Mouse (Mus musculus) hindbrain, postnatal 0 days (tissue): Measurements from ENCODE around the gene Arhgap15. TPM values are rescaled to one million over a fixed set of nuclear protein-coding genes. Genes with fewer than 3 reads are reported as not detected.

Experiments used
- ATAC-seq: fragments of 200-750 bp; cut with Nextera tagmentation; 2 replicates; pipeline ENCODE4 v1.8.0; 2017; ENCODE audit warnings: mild to moderate bottlenecking, moderate TSS enrichment, moderate library complexity
- DNase-seq: peaks from one replicate; pipeline ENCODE4 v3.0.0-alpha.2; 2015; ENCODE audit warnings: low spot score
- H3K27ac ChIP-seq: fragments of 300-500 bp; sonication (generic); 2 replicates; pipeline ENCODE4 v1.5.1; 2014; ENCODE audit warnings: mild to moderate bottlenecking
- H3K27me3 ChIP-seq: fragments of 300-500 bp; sonication (generic); 2 replicates; pipeline ENCODE4 v1.6.1; 2014; ENCODE audit warnings: low read length, mixed read lengths; ENCODE audit not compliant: insufficient read depth
- H3K36me3 ChIP-seq: fragments of 300-500 bp; sonication (generic); 2 replicates; pipeline ENCODE4 v1.6.1; 2014; ENCODE audit warnings: low read length, mixed read lengths; ENCODE audit not compliant: insufficient read depth
- H3K4me1 ChIP-seq: fragments of 300-500 bp; sonication (generic); 2 replicates; pipeline ENCODE4 v1.6.1; 2014; ENCODE audit warnings: antibody characterized with exemption, low read length, mixed read lengths; ENCODE audit not compliant: insufficient read depth
- H3K4me2 ChIP-seq: fragments of 300-500 bp; sonication (generic); 2 replicates; pipeline ENCODE4 v1.6.1; 2014; ENCODE audit warnings: low read depth, mild to moderate bottlenecking, low read length, moderate library complexity, mixed read lengths
- H3K4me3 ChIP-seq: fragments of 300-500 bp; sonication (generic); 2 replicates; pipeline ENCODE4 v1.5.1; 2014; ENCODE audit warnings: low read length
- H3K9ac ChIP-seq: fragments of 300-500 bp; sonication (generic); replicated peaks from 2 replicates; pipeline ENCODE4 v1.6.1; 2014; ENCODE audit warnings: mild to moderate bottlenecking, low read length, moderate library complexity, mixed read lengths
- H3K9me3 ChIP-seq: fragments of 300-500 bp; sonication (generic); 2 replicates; pipeline ENCODE4 v1.6.1; 2016; ENCODE audit warnings: low read length, mixed read lengths
- CTCF ChIP-seq: IDR thresholded peaks from 2 replicates; pipeline ENCODE4 v1.5.1; 2016; ENCODE audit warnings: antibody characterized with exemption, control low read depth, low read depth
- WGBS: fragments of 180-500 bp; shearing (Covaris S2); extraction: QIAGEN DNeasy Blood & Tissue Kit; methylation state at CpG from one replicate; pipeline ENCODE4 v1.1.7; 2014; 5-methylcytosine and 5-hydroxymethylcytosine counted together
- polyA plus RNA-seq: library from polyadenylated mRNA; unstranded; fragments of >200 nt; fragmentation: Nextera tagmentation; extraction: Ambion mirVana; gene quantifications from 2 replicates; pipeline ENCODE4 v1.2.1, GENCODE M21; 2015
- total RNA-seq: library from RNA; depleted of rRNA; stranded (reverse); fragments of >200 nt; gene quantifications from 2 replicates; pipeline ENCODE4 v1.2.3, GENCODE M21; 2014

Gene Arhgap15
- total and polyA plus RNA-seq, 2 experiments from 2014 or later, result 2.0 to 4.0 TPM

GRCm38 (mm10) chr2:44166716-44167115, 418.1 kb downstream of the Arhgap15 start:
- Histone ChIP-seq H3K27me3 (no peaks in the 10 kb centered on the region), H3K4me3 (no peak overlapping the region), H3K9ac (no peak overlapping the region), H3K4me2 (no peak overlapping the region), H3K27ac (no peak overlapping the region), H3K36me3 (no peaks in the 10 kb centered on the region), H3K9me3 (no peaks in the 10 kb centered on the region), H3K4me1 (no peaks in the 10 kb centered on the region)
- DNase-seq (no peak), ATAC-seq (no peak)
- 87% methylated on average over 4 of the region's 4 CpGs for WGBS
- TF ChIP-seq CTCF, result no peak

DNA sequence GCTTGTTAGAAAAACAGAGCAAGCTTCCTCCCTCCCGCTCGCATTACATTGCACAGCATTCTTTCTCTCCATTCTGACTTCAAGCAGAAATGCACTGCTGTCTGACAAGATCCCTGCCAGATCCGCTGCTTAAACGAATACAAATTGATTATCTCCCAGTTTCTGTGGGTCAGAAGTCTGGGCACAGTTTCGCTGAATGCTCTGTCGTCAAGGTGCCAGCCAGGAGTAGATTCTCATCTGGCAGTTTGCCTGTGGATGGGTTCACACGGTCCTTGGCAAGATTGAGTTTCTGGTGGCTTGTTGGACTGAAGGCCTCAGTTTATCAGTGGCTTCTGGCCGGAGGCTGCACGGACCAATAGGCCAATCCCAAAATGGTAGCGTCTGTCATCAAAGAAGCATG, 435.9 kb downstream of the Arhgap15 start:
- Histone ChIP-seq H3K27me3 (no peaks in the 10 kb centered on the region), H3K27ac (no peak overlapping the region), H3K4me3 (no peak overlapping the region), H3K9ac (no peak overlapping the region), H3K4me1 (no peaks in the 10 kb centered on the region), H3K4me2 (no peak overlapping the region), H3K36me3 (no peaks in the 10 kb centered on the region), H3K9me3 (no peaks in the 10 kb centered on the region)
- DNase-seq, result peak; percentile 20
- WGBS, result 65% methylated on average over 10 of the region's 10 CpGs
- no peak for TF ChIP-seq CTCF
- ATAC-seq, result no peak

DNA sequence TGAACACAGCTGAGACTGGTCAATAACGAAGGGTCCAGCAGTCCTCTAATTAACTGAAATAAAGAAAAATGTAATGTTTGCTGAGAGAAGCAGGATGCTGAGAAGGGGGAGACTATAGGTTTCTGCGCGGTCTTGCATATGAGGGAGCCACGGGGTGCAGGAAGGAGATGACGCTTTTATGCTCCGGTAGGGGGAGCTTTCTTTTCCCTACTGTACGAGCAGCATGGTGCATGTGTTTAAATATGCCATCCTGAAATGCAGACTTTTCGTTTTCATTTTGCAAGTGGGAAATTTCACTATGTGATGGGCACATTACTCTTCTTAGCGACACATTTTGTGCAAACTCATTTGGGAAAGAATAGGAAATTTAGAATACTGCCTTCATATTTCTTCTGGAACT, 442.1 kb downstream of the Arhgap15 start:
- peak; percentile 19; the same call in 1 of the 2 replicates for TF ChIP-seq CTCF
- no peaks in the 10 kb centered on the region for H3K4me1 ChIP-seq
- no peak overlapping the region for H3K27ac ChIP-seq
- ATAC-seq (no peak), DNase-seq (no peak)
- H3K27me3 ChIP-seq, result no peaks in the 10 kb centered on the region
- no peaks in the 10 kb centered on the region for H3K36me3 ChIP-seq
- WGBS, result 71% methylated on average over 9 of the region's 9 CpGs
- no peak overlapping the region for H3K9ac ChIP-seq
- H3K4me3 ChIP-seq, result no peak overlapping the region
- no peaks in the 10 kb centered on the region for H3K9me3 ChIP-seq
- H3K4me2 ChIP-seq, result no peak overlapping the region

- Histone ChIP-seq H3K4me2 (no peak overlapping the region), H3K27me3 (no peaks in the 10 kb centered on the region), H3K4me1 (no peaks in the 10 kb centered on the region), H3K36me3 (no peaks in the 10 kb centered on the region), H3K4me3 (no peak overlapping the region), H3K9ac (no peak overlapping the region), H3K9me3 (no peaks in the 10 kb centered on the region), H3K27ac (no peak overlapping the region)
- TF ChIP-seq CTCF, result no peak
- 79% methylated on average over 3 of the region's 3 CpGs for WGBS
- ATAC-seq (no peak), DNase-seq (no peak)
Measured at GRCm38 (mm10) chr2:44192058-44192457, 443.4 kb downstream of the Arhgap15 start.

DNA sequence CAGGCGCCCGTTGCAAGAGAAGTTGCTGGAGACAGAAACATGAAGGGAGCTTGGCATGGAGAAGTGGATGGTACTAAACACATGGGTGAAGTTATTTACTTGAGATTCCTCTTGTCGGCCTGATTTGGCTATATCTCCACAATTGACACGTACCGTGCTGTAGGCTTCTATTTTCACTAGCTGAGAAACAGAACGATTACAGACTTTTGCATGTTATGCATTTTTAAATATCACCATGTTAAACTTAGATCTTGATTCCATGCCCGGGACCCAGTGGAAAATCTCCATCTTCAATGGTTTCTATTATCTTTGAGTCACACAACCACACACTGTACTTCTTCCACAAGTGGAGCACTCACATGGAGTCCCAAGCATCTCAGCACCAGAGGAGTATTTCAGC, 466.9 kb downstream of the Arhgap15 start:
- no peak for ATAC-seq
- H3K27ac ChIP-seq, result no peak overlapping the region

GRCm38 (mm10) chr2:44217811-44218210, 469.2 kb downstream of the Arhgap15 start:
- H3K4me2 ChIP-seq, result no peak overlapping the region
- no peak for ATAC-seq
- TF ChIP-seq CTCF, result no peak
- H3K27ac ChIP-seq, result no peak overlapping the region
- no peaks in the 10 kb centered on the region for H3K9me3 ChIP-seq
- H3K4me3 ChIP-seq, result no peak overlapping the region
- 70% methylated on average over 6 of the region's 6 CpGs for WGBS
- no peaks in the 10 kb centered on the region for H3K36me3 ChIP-seq
- no peak for DNase-seq
- H3K9ac ChIP-seq, result no peak overlapping the region
- H3K4me1 ChIP-seq, result no peaks in the 10 kb centered on the region; the same call in 1 of the 2 replicates
- H3K27me3 ChIP-seq, result no peaks in the 10 kb centered on the region

More for the DNA sequence above, 466.9 kb downstream of the Arhgap15 start:
- Histone ChIP-seq H3K4me1 (no peaks in the 10 kb centered on the region; the same call in 1 of the 2 replicates), H3K27me3 (no peaks in the 10 kb centered on the region), H3K36me3 (no peaks in the 10 kb centered on the region), H3K4me3 (no peak overlapping the region), H3K4me2 (no peak overlapping the region), H3K9ac (no peak overlapping the region), H3K9me3 (no peaks in the 10 kb centered on the region)
- WGBS, result 92% methylated on average over 7 of the region's 7 CpGs
- TF ChIP-seq CTCF, result no peak
- DNase-seq, result no peak

GRCm38 (mm10) chr2:44218317-44218716, 469.7 kb downstream of the Arhgap15 start:
- no peak overlapping the region for H3K4me2 ChIP-seq
- ATAC-seq (no peak), DNase-seq (no peak)
- H3K27ac ChIP-seq, result no peak overlapping the region
- no peaks in the 10 kb centered on the region for H3K9me3 ChIP-seq
- H3K27me3 ChIP-seq, result no peaks in the 10 kb centered on the region
- no peak for TF ChIP-seq CTCF
- no peak overlapping the region for H3K4me3 ChIP-seq
- H3K4me1 ChIP-seq, result no peaks in the 10 kb centered on the region; the same call in 1 of the 2 replicates
- H3K9ac ChIP-seq, result no peak overlapping the region
- 21% methylated on average over 8 of the region's 8 CpGs for WGBS
- H3K36me3 ChIP-seq, result no peaks in the 10 kb centered on the region
